Mouse (Mus musculus): ENCODE measurements around the gene Aldh4a1. TPM values are rescaled to one million over a fixed set of nuclear protein-coding genes. Genes with fewer than 3 reads are reported as not detected.
A peak's percentile ranks its signal among the peaks of the same experiment; 100 is the strongest.

Aldh4a1 gene
- total RNA-seq, 2 experiments from 2014 or later = 20.1 to 20.2 TPM

GRCm38 (mm10) chr4:139614524-139615260 is 8.0 kb upstream of the Aldh4a1 start:
- no peak for TF ChIP-seq CTCF (conservative IDR thresholded peaks at IDR 0.05)
- no peak for DNase-seq (ENCODE audit: low spot score in 2 of 2)
- Histone ChIP-seq H3K4me3 (no peak overlapping the region), H3K27ac (no peak overlapping the region)

- H3K4me3 ChIP-seq = peak overlapping the region; percentile 30; the same call in 1 of the 2 replicates
Observed at GRCm38 (mm10) chr4:139616276-139617000, 6.2 kb upstream of the Aldh4a1 start.

DNA sequence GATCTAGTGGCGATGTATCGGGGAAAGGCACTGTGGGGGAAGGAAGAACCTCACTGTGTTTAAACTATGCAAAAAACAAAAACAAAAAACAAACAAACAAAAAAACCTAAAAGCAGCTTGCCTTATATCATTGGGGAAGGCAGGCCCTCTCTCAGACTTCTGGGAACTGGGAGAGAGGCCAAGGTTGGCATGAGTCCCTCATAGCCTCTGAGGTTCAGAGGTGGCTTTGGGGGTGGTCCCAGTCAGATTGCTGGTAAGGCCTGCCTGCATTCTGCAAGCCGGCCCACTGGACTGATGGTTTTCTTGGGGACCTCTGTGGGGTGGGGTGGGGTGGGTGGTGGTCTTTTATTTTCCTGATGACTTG is 5.7 kb upstream of the Aldh4a1 start:
- no peak for DNase-seq (ENCODE audit: low spot score in 2 of 2)
- TF ChIP-seq CTCF (conservative IDR thresholded peaks at IDR 0.05) = no peak
- H3K4me3 ChIP-seq = no peak overlapping the region
- no peak overlapping the region for H3K27ac ChIP-seq

More at GRCm38 (mm10) chr4:139616276-139617000, 6.2 kb upstream of the Aldh4a1 start:
- 0 out of 2 replicates have a peak overlapping the region, but pooled peaks have one; percentile 20 for H3K27ac ChIP-seq
- DNase-seq (ENCODE audit: low spot score in 2 of 2) = no peak
- no peak for TF ChIP-seq CTCF (conservative IDR thresholded peaks at IDR 0.05)

GRCm38 (mm10) chr4:139619765-139620164 is 2.9 kb upstream of the Aldh4a1 start:
- Histone ChIP-seq H3K27ac (no peak overlapping the region), H3K4me3 (no peak overlapping the region)
- TF ChIP-seq CTCF (conservative IDR thresholded peaks at IDR 0.05) = no peak
- no peak for DNase-seq (ENCODE audit: low spot score in 2 of 2)

- TF ChIP-seq CTCF (conservative IDR thresholded peaks at IDR 0.05) = no peak
- no peak for DNase-seq (ENCODE audit: low spot score in 2 of 2)
- Histone ChIP-seq H3K27ac (peak overlapping the region; percentile 100), H3K4me3 (peak overlapping the region; percentile 88)
Observed at GRCm38 (mm10) chr4:139623434-139624115, 909 bp downstream of the Aldh4a1 start.

DNA sequence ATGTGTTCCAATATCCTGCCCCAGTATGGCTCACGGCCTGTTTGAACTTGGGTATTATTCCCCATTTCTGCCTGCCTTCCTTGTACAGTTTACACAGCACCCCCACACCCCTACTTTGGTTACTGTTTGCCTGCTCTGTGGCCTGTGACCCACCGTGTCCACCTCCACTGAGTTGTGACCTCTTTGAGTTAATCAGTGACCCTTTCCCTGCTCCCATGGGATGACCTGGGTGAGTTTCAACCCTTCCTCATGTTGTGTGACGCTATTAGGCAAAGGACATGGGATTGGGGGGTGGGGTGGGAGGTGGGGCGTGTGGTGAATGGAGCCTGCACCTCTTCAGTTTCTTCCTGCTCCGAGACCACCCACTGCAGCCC is 1.4 kb downstream of the Aldh4a1 start:
- Histone ChIP-seq H3K4me3 (peak overlapping the region; percentile 88), H3K27ac (peak overlapping the region; percentile 100)
- no peak for TF ChIP-seq CTCF (conservative IDR thresholded peaks at IDR 0.05)
- DNase-seq (ENCODE audit: low spot score in 2 of 2) = no peak

- TF ChIP-seq CTCF (conservative IDR thresholded peaks at IDR 0.05) = no peak
- peak overlapping the region; percentile 88; the same call in 1 of the 2 replicates for H3K4me3 ChIP-seq
- peak; percentile 32 to 51 for DNase-seq (ENCODE audit: low spot score in 2 of 2)
Observed at GRCm38 (mm10) chr4:139624706-139625105, 2.0 kb downstream of the Aldh4a1 start.

GRCm38 (mm10) chr4:139627361-139627760 is 4.7 kb downstream of the Aldh4a1 start:
- TF ChIP-seq CTCF (conservative IDR thresholded peaks at IDR 0.05) = no peak
- no peak for DNase-seq (ENCODE audit: low spot score in 2 of 2)
- no peak overlapping the region for H3K27ac ChIP-seq
- H3K4me3 ChIP-seq = no peak overlapping the region

More at GRCm38 (mm10) chr4:139624706-139625105, 2.0 kb downstream of the Aldh4a1 start:
- H3K27ac ChIP-seq = peak overlapping the region; percentile 52; the same call in 1 of the 2 replicates

GRCm38 (mm10) chr4:139630171-139630570 is 7.5 kb downstream of the Aldh4a1 start:
- Histone ChIP-seq H3K4me3 (no peak overlapping the region), H3K27ac (no peak overlapping the region)
- TF ChIP-seq CTCF (conservative IDR thresholded peaks at IDR 0.05) = peak; percentile 20; the same call in 1 of the 2 replicates
- DNase-seq (ENCODE audit: low spot score in 2 of 2) = no peak

- no peak for TF ChIP-seq CTCF (conservative IDR thresholded peaks at IDR 0.05)
- no peak for DNase-seq (ENCODE audit: low spot score in 2 of 2)
- peak overlapping the region; percentile 21; the same call in 1 of the 2 replicates for H3K27ac ChIP-seq
- no peak overlapping the region for H3K4me3 ChIP-seq
Observed at GRCm38 (mm10) chr4:139631141-139631540, 8.5 kb downstream of the Aldh4a1 start.

- DNase-seq (ENCODE audit: low spot score in 2 of 2) = no peak
- Histone ChIP-seq H3K27ac (peak overlapping the region; percentile 21; the same call in 1 of the 2 replicates), H3K4me3 (no peak overlapping the region)
- TF ChIP-seq CTCF (conservative IDR thresholded peaks at IDR 0.05) = no peak; the same call in 1 of the 2 replicates
Observed at GRCm38 (mm10) chr4:139631569-139632253, 9.0 kb downstream of the Aldh4a1 start.

- no peak for DNase-seq (ENCODE audit: low spot score in 2 of 2)
- Histone ChIP-seq H3K4me3 (no peak overlapping the region), H3K27ac (no peak overlapping the region; the same call in 1 of the 2 replicates)
- no peak for TF ChIP-seq CTCF (conservative IDR thresholded peaks at IDR 0.05)
Observed at GRCm38 (mm10) chr4:139632254-139632580, 9.6 kb downstream of the Aldh4a1 start.

Measured in layer of hippocampus, adult 2 months (tissue).